Mouse (Mus musculus): ENCODE measurements around the gene Zfp146.
"Not testable (repeated sequence)": the region's sequence is repeated elsewhere in the genome, so short reads cannot be mapped to it uniquely, and the experiment has no call there.

The Zfp146 gene

GRCm38 (mm10) chr7:30192088-30192487, 22.5 kb upstream of the Zfp146 start:
- no peak for DNase-seq (ENCODE audit: low spot score in 2 of 2)

GRCm38 (mm10) chr7:30189116-30189491, 19.6 kb upstream of the Zfp146 start:
- no peak for DNase-seq (ENCODE audit: low spot score in 2 of 2)

- no peak for DNase-seq (ENCODE audit: low spot score in 2 of 2)
Observed at GRCm38 (mm10) chr7:30188344-30189115, 19.0 kb upstream of the Zfp146 start.

- no peak for DNase-seq (ENCODE audit: low spot score in 2 of 2)
Observed at GRCm38 (mm10) chr7:30184641-30185348, 15.2 kb upstream of the Zfp146 start.

GRCm38 (mm10) chr7:30183879-30184289, 14.3 kb upstream of the Zfp146 start, which contains the start of gene Cox7a1:
Gene Cox7a1, plus strand, starts transcription at chr7:30184144.
- DNase-seq (ENCODE audit: low spot score in 2 of 2): peak; percentile 84

GRCm38 (mm10) chr7:30183189-30183588, 13.6 kb upstream of the Zfp146 start:
- not testable (repeated sequence) for DNase-seq (ENCODE audit: low spot score in 2 of 2)

GRCm38 (mm10) chr7:30181929-30182328, 12.4 kb upstream of the Zfp146 start:
- DNase-seq (ENCODE audit: low spot score in 2 of 2): not testable (repeated sequence)

GRCm38 (mm10) chr7:30181308-30181707, 11.8 kb upstream of the Zfp146 start:
- peak; percentile 62 to 78 for DNase-seq (ENCODE audit: low spot score in 2 of 2)

GRCm38 (mm10) chr7:30178256-30178655, 8.7 kb upstream of the Zfp146 start:
- no peak for DNase-seq (ENCODE audit: low spot score in 2 of 2)

- DNase-seq (ENCODE audit: low spot score in 2 of 2): no peak
Observed at GRCm38 (mm10) chr7:30176474-30176873, 6.9 kb upstream of the Zfp146 start.

- no peak for DNase-seq (ENCODE audit: low spot score in 2 of 2)
Observed at GRCm38 (mm10) chr7:30170283-30170951, 867 bp upstream of the Zfp146 start.

GRCm38 (mm10) chr7:30168914-30169582, 502 bp downstream of the Zfp146 start:
- DNase-seq (ENCODE audit: low spot score in 2 of 2): no peak

GRCm38 (mm10) chr7:30164745-30165144, 4.8 kb downstream of the Zfp146 start:
- no peak for DNase-seq (ENCODE audit: low spot score in 2 of 2)

GRCm38 (mm10) chr7:30163113-30163512, 6.4 kb downstream of the Zfp146 start:
- DNase-seq (ENCODE audit: low spot score in 2 of 2): no peak

GRCm38 (mm10) chr7:30155507-30155906, 14.0 kb downstream of the Zfp146 start:
- DNase-seq (ENCODE audit: low spot score in 2 of 2): no peak

- DNase-seq (ENCODE audit: low spot score in 2 of 2): no peak
Observed at GRCm38 (mm10) chr7:30154040-30154439, 15.5 kb downstream of the Zfp146 start.

- no peak for DNase-seq (ENCODE audit: low spot score in 2 of 2)
Observed at GRCm38 (mm10) chr7:30147011-30147410, 22.5 kb downstream of the Zfp146 start.

- peak in 1 of 2 experiments; percentile 3 for DNase-seq (ENCODE audit: low spot score in 2 of 2)
Observed at GRCm38 (mm10) chr7:30143555-30144209, 25.9 kb downstream of the Zfp146 start.

- DNase-seq (ENCODE audit: low spot score in 2 of 2): no peak
Observed at GRCm38 (mm10) chr7:30143170-30143554, 26.4 kb downstream of the Zfp146 start.

- no peak for DNase-seq (ENCODE audit: low spot score in 2 of 2)
Observed at GRCm38 (mm10) chr7:30136826-30137225, 32.7 kb downstream of the Zfp146 start.

GRCm38 (mm10) chr7:30132396-30132795, 37.2 kb downstream of the Zfp146 start:
- no peak for DNase-seq (ENCODE audit: low spot score in 2 of 2)
